Comparison of ENCODE assay signal across 8 mouse cellular contexts in genomic region chr6:49269200-49269599, GRCm38 (mm10). TPM values are rescaled to one million over a fixed set of nuclear protein-coding genes. Genes with fewer than 3 reads are reported as not detected.
DNase-seq lines count a peak whose midpoint lies in the region; ATAC-seq and TF ChIP-seq lines count a peak whose summit lies in the region.

No protein-coding gene starts in this region.

- no peak overlapping the region for H3K27ac ChIP-seq in embryonic facial prominence, embryonic 13.5 days
- H3K27ac ChIP-seq in liver, postnatal 0 days (ENCODE audit: low read depth), result no peak overlapping the region

- TF ChIP-seq EP300 in liver, postnatal 0 days (IDR thresholded peaks at IDR 0.05; ENCODE audit: low read depth), result no peak

- no peak overlapping the region for H3K4me2 ChIP-seq in embryonic facial prominence, embryonic 13.5 days
- H3K4me2 ChIP-seq in liver, postnatal 0 days (ENCODE audit: low read depth, low read length), result no peak overlapping the region

- ATAC-seq in embryonic facial prominence, embryonic 13.5 days (ENCODE audit: insufficient number of reproducible peaks, insufficient read depth, low FRiP score, low TSS enrichment, low read depth), result 0 out of 2 replicates have a peak, but pooled peaks have one; percentile 52
- peak; percentile 56; the same call in 1 of the 2 replicates for ATAC-seq in liver, postnatal 0 days

- no peak overlapping the region for H3K4me3 ChIP-seq in E14TG2a.4 (replicated peaks; ENCODE audit: low read length)
- no peak overlapping the region for H3K4me3 ChIP-seq in embryonic facial prominence, embryonic 13.5 days
- H3K4me3 ChIP-seq in liver, postnatal 0 days (ENCODE audit: low read depth, low read length), result no peak overlapping the region

- H3K4me1 ChIP-seq in E14TG2a.4 (replicated peaks; ENCODE audit: low read depth, low read length), result peaks cover 61% of the 10 kb centered on the region
- no peaks in the 10 kb centered on the region for H3K4me1 ChIP-seq in embryonic facial prominence, embryonic 13.5 days
- no peaks in the 10 kb centered on the region for H3K4me1 ChIP-seq in liver, postnatal 0 days (ENCODE audit: insufficient read depth)

- H3K9me3 ChIP-seq in E14TG2a.4 (ENCODE audit: low read length), result peaks cover 28% of the 10 kb centered on the region
- no peaks in the 10 kb centered on the region for H3K9me3 ChIP-seq in embryonic facial prominence, embryonic 13.5 days
- no peaks in the 10 kb centered on the region for H3K9me3 ChIP-seq in liver, postnatal 0 days (ENCODE audit: low read length)

- WGBS in embryonic facial prominence, embryonic 13.5 days, result 18% methylated on average over 5 of the region's 5 CpGs
- WGBS in liver, postnatal 0 days (ENCODE audit: insufficient replicate concordance), result 13% methylated on average over 5 of the region's 5 CpGs

- TF ChIP-seq CTCF in E14TG2a.4 (conservative IDR thresholded peaks at IDR 0.05; ENCODE audit: low read length), result peak; percentile 91
- peak; percentile 88 for TF ChIP-seq CTCF in liver, postnatal 0 days (IDR thresholded peaks at IDR 0.05; ENCODE audit: low read depth)

- peak; percentile 86 to 89 for DNase-seq in adrenal gland, postnatal 36 days
- DNase-seq in heart, adult 8-10 months (ENCODE audit: low spot score), result peak; percentile 74
- peak; percentile 77 to 91 for DNase-seq in kidney, postnatal 36 days
- peak; percentile 84 for DNase-seq in liver, postnatal 0 days
- peak; percentile 53 for DNase-seq in retina, adult 2 months (ENCODE audit: low read depth, low spot score)
- peak; percentile 80 for DNase-seq in thymus, postnatal 25 days

- peaks cover 13% of the 10 kb centered on the region; the same call in 1 of the 2 replicates for H3K36me3 ChIP-seq in E14TG2a.4 (ENCODE audit: insufficient read depth, low read length)
- no peaks in the 10 kb centered on the region for H3K36me3 ChIP-seq in embryonic facial prominence, embryonic 13.5 days
- no peaks in the 10 kb centered on the region for H3K36me3 ChIP-seq in liver, postnatal 0 days (replicated peaks; ENCODE audit: insufficient read depth, low read length)

- H3K27me3 ChIP-seq in E14TG2a.4 (ENCODE audit: insufficient read depth, low read length), result no peaks in the 10 kb centered on the region
- no peaks in the 10 kb centered on the region for H3K27me3 ChIP-seq in embryonic facial prominence, embryonic 13.5 days
- no peaks in the 10 kb centered on the region for H3K27me3 ChIP-seq in liver, postnatal 0 days (ENCODE audit: insufficient read depth, low read length)

- no peak overlapping the region for H3K9ac ChIP-seq in embryonic facial prominence, embryonic 13.5 days
- no peak overlapping the region for H3K9ac ChIP-seq in liver, postnatal 0 days (replicated peaks)

RNA-seq across cellular contexts. Expression of gene Tra2a, which starts 5.4 kb away (rescaled TPM):
- 100 to 1,000 TPM in 1 of 2 experiments, 10 to 100 TPM in 1; 53.4 to 103 TPM for total RNA-seq in adrenal gland, postnatal 36 days (2021)
- 136 and 143 TPM in 2 replicates for polyA plus RNA-seq in embryonic facial prominence, embryonic 13.5 days (2015; fragmentation: Nextera tagmentation; extraction: Ambion mirVana)
- total RNA-seq in heart, adult 8-10 months (2022), result 10 to 100 TPM; 20.0 to 27.3 (median 24.3) TPM
- 23.4 and 26.3 TPM in 2 replicates for polyA plus RNA-seq in liver, postnatal 0 days (2015; fragmentation: Nextera tagmentation; extraction: Ambion mirVana)

RNA-seq across cellular contexts. Expression of gene Ccdc126, which starts 49.9 kb away (rescaled TPM):
- total RNA-seq in adrenal gland, postnatal 36 days (2021), result 10 to 100 TPM; 16.1 to 17.4 TPM
- polyA plus RNA-seq in embryonic facial prominence, embryonic 13.5 days (2015; fragmentation: Nextera tagmentation; extraction: Ambion mirVana), result 11.1 and 11.5 TPM in 2 replicates
- 1 to 10 TPM; 4.1 to 5.2 (median 4.7) TPM for total RNA-seq in heart, adult 8-10 months (2022)
- polyA plus RNA-seq in liver, postnatal 0 days (2015; fragmentation: Nextera tagmentation; extraction: Ambion mirVana), result 3.6 and 3.8 TPM in 2 replicates

RNA-seq across cellular contexts. Expression of gene Igf2bp3, which starts 54.4 kb away (rescaled TPM):
- under 1 TPM; 0.56 to 0.69 TPM for total RNA-seq in adrenal gland, postnatal 36 days (2021)
- 69.9 and 75.5 TPM in 2 replicates for polyA plus RNA-seq in embryonic facial prominence, embryonic 13.5 days (2015; fragmentation: Nextera tagmentation; extraction: Ambion mirVana)
- total RNA-seq in heart, adult 8-10 months (2022), result not detected
- polyA plus RNA-seq in liver, postnatal 0 days (2015; fragmentation: Nextera tagmentation; extraction: Ambion mirVana), result 29.7 and 31.3 TPM in 2 replicates
